Mouse (Mus musculus): ENCODE data around the gene Lrrc20.

Lrrc20 gene

DNA sequence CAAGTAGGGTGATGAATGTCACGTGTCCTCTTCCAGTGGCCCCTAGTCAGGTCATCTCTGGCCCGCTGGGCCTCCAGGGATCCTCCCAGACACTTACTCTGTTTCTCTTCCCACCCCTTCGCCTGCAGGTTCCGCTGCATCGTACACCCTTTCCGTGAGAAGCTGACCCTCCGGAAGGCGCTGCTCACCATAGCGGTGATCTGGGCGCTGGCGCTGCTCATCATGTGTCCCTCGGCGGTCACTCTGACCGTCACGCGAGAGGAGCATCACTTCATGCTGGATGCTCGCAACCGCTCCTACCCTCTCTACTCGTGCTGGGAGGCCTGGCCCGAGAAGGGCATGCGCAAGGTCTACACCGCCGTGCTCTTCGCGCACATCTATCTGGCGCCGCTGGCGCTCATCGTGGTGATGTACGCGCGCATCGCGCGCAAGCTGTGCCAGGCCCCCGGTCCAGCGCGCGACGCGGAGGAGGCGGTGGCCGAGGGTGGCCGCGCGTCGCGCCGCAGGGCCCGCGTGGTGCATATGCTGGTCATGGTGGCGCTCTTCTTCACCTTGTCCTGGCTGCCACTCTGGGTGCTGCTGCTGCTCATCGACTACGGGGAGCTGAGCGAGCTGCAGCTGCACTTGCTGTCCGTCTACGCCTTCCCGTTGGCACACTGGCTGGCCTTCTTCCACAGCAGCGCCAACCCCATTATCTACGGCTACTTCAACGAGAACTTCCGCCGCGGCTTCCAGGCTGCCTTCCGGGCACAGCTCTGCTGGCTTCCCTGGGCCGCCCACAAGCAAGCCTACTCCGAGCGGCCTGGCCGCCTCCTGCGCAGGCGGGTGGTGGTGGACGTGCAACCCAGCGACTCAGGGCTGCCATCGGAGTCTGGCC is 150.0 kb downstream of the Lrrc20 start:
- CTCF ChIA-PET = interaction anchor here in 3 of 4 experiments (0.5 to 3.1 kb wide), 11 partner anchors 18 to 289 kb away, joined by 3 to 20 read pairs (median 7); no protein-coding TSS in a partner anchor
- POLR2A ChIA-PET = interaction anchor here (0.5 to 8.1 kb wide), 20 partner anchors 9 to 503 kb away, joined by 3 to 136 read pairs (median 4); partner anchors contain the start of genes Ppa1 (in 4 of the 4), Lrrc20 (in 1 of the 4) and Sar1a (in 1 of the 4)

- POLR2A ChIA-PET = interaction anchor here (0.5 to 8.1 kb wide), 29 partner anchors 8 to 687 kb away, joined by 3 to 136 read pairs (median 4); partner anchors contain the start of genes Ppa1 (in 3 of the 4), Lrrc20 (in 1 of the 4), Nodal (in 1 of the 4) and Sar1a (in 1 of the 4)
- CTCF ChIA-PET = interaction anchor here (0.5 to 2.9 kb wide), 13 partner anchors 8 to 1134 kb away, joined by 3 to 19 read pairs (median 5); no protein-coding TSS in a partner anchor
Observed at GRCm38 (mm10) chr10:61626551-61626950, 150.9 kb downstream of the Lrrc20 start.

GRCm38 (mm10) chr10:61627195-61627937 is 151.8 kb downstream of the Lrrc20 start:
- CTCF ChIA-PET = interaction anchor here (0.5 to 2.9 kb wide), 12 partner anchors 8 to 1133 kb away, joined by 3 to 19 read pairs (median 4); partner anchors contain the start of gene Eif4ebp2 (in 1 of the 4)

GRCm38 (mm10) chr10:61627938-61628250 is 152.3 kb downstream of the Lrrc20 start:
- CTCF ChIA-PET = interaction anchor here in 3 of 4 experiments (0.5 to 2.9 kb wide), 5 partner anchors 9 to 178 kb away, joined by 4 to 19 read pairs (median 7); partner anchors contain the start of gene Eif4ebp2 (in 1 of the 3)
- POLR2A ChIA-PET = interaction anchor here in 3 of 4 experiments (0.6 to 8.1 kb wide), 28 partner anchors 8 to 686 kb away, joined by 3 to 136 read pairs (median 4); partner anchors contain the start of genes Ppa1 (in 3 of the 3), Lrrc20 (in 1 of the 3), Nodal (in 1 of the 3) and Sar1a (in 1 of the 3)

More at GRCm38 (mm10) chr10:61627195-61627937, 151.8 kb downstream of the Lrrc20 start:
- POLR2A ChIA-PET = interaction anchor here in 3 of 4 experiments (0.6 to 8.1 kb wide), 35 partner anchors 8 to 687 kb away, joined by 3 to 136 read pairs (median 4); partner anchors contain the start of genes Ppa1 (in 3 of the 3), Lrrc20 (in 1 of the 3), Nodal (in 1 of the 3) and Sar1a (in 1 of the 3)

All from embryonic stem cell, embryonic (primary cell).